Mouse (Mus musculus) lung, postnatal 25 days (tissue): ENCODE measurements around the gene Utp6.

Experiments
- DNase-seq: peaks from one replicate; pipeline ENCODE4 v3.0.0; 2022; ENCODE audit warnings: low spot score

Utp6 gene

DNA sequence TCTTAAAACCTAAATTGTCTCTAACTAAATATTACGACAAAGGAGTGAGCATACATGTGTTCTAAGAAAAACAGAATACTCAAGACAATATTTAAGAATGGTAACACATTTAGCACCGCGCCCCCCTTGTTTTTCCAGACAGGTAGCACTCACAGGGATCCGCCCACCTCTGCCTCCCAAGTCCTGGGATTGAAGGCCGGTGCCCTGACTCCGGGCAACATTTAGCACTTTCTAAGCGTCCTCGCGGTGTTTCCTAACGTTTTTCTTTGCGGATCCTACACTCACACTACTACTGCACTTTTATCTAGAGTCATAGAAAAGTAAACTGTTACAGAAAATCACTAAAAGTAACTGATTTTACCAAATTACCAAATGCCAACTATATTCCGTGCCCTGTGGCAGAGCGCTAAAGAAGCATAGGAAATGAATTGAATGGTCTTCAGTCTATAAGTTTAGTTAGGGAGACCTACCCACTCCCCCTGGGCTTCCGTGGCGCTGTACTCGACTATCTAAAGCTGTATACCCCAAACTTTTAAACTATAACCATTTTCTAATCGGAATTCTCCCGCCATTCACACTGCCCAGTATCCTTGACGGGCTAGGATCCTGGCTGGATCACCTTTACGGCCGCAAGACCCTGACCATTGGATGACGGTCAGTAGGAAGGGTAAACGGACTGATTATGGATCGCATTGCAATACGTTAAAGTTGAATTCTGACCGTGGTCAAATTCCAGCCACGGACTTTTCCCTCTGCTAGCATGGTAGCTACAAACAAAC is 655 bp downstream of the Utp6 start:
- DNase-seq, result no peak

DNA sequence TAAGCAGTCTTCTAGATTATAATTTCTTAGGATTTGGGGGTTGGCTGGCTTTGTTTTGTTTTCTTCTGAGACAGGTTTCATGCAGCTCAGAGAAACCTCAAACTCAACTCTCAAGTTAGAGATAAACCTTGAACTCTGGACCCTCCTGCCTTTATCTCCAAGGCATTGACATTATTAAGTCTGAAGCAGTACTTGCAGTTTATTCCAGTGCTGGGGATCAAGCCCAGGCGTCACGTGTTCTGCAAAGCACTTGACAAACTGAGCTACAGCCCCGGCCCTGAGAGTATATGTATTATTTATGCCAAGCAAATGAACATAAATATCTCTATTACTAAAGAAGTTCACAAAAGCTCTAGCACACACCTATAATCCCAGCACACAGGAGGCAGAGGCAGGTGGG is 14.9 kb downstream of the Utp6 start:
- no peak for DNase-seq

DNA sequence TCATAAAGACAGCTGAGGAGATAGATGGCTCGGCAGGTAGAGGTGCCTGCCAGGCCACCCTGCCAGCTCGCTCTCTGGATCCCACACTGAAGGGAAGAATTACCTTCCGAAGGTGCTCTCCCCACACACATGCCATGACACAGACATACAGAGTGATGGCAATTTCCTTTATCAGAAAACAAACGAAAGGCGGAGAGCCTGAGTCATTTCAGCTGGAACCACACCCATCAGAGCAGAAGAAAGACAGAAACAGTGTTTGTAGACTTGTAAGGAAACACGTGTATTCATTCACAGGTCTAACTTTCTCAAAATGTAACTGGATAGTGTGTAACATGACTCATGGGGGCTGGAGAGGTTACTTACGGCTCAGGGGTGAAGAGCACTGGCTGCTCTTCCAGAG is 18.6 kb downstream of the Utp6 start:
- no peak for DNase-seq

DNA sequence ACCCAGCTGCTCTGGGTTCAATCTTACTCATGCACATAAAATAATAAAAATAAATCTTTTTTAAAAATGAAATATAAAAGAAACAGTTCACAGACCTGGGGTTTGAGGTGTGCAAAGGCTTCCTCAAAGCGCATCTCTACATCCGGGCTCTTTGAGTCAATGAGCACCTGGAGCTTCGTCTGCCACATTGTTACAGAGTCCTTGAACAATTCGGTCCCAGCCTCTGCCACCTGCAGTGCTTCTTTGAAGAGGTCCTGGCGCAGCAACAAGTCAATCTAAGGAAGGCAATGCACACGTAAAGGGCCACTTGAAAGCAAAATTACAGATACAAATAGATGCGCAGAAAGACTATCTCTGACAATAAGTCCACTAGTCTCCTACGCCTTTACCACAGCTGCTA is 19.1 kb downstream of the Utp6 start:
- DNase-seq, result no peak

DNA sequence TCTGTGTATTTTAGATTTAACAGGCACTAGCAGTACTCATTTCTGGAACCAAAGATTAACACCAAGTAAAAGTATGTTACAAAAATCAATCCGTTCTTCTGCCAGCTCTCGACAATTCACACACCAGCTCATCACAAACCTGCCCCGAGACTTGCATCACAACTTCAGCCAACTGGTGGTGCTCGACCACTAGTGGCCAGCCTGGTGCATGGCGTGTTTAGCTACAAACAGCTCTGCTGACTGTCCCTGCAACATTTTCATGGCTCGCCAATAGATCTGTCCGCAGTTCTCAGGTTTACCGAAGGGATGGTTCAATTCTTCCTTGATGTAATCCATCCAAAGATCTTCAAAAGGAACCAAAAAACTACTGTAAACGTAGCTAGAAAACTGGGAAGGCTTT is 26.4 kb downstream of the Utp6 start:
- DNase-seq, result no peak

DNA sequence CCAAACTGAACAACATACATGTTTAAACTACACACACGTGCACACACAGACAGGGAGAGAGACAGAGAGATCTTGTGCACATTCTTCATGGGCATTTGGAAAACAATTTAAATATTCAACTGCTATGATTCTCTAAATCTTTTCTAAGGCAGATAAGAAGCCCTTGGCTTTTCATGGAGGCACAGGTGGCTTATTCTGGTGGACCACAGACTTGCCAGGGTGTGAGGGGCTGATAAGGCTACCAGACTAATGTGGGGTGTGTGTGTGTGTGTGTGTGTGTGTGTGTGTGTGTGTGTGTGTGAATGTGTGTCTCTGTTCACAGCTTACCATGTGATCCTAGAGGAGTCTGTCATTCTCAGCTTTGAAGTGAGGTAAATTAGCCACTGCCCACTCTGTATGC is 39.4 kb downstream of the Utp6 start:
- DNase-seq, result no peak

DNA sequence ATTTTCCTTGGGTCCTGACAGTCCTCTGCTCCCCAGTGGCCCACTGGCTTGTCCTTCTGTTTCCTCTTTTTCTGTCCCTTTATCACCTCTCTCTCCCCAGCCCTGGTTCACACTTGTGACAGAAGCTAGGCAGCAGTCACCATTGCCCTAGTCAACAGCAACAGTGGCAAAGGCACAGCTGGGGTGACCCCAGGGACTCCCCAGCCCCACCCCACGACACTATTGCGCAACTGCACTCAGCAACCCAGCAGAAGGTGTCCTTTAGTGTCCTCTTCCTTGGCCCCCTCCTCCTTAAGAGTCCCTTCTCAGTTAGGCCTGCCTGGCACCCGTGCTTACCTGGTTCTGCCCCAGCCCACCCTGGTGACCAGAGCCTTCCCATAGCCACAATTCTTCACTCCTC is 40.0 kb downstream of the Utp6 start:
- no peak for DNase-seq

DNA sequence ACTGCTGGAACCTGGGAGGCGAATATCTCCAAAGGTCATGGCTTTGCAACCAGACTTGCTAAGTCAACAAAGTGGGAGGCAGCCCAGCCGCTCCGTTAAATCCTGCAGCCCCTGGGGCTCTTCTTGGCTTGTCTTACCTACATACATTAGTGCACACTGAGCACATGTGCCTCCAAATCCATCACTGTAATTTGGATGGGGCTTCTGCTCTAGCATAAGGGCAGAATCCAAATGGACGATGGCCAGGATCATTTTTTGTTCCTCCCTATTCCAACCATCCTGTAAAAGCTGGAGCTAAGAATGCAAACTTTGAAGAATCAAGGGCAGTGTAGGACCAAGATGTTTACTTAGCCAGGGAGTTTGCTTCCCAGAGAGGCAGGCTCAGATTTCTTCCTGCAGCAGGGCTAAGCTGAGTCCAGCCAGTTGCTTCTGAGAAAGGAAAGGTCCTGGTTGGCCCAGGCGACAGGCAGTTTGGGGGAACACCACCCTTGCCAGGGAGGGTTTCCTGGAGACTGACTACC is 41.6 kb downstream of the Utp6 start:
- no peak for DNase-seq

DNA sequence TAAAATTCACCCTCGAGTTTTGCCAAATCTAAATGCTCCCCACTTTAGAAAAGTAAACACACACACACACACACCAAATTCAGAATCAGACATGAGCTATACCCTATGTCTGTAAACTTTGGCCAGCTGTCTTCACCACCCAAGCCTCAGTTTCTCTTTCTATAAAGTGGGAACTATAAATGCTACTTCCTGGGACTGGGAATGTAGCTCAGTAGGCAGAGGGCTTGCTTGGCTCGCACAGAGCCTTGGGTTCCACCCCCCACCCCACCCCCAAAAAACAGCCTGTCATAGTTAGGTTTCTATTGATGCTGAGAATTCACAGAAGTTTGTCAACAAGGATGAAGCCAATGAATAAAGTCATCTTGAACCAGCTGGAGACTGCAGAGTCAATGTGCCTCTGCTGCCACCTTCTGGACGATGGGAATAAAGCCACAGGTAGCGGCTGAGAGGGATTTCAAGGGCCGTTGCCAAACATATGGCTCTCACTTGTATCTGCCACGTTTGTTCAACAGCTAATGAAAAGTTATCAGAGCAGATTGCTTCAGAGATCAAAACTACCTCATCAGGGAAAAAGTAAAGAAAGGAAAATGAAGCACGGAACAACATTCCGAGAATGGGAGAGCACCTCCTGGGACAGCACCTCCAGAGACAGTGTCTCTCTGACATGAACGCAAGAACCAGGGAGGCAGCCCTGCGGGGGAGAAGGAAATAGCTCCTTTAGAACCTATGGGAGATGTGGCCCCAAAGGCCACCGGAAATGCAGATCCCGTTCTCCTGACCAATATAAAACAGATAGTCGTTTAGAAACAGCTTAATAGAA is 42.3 kb downstream of the Utp6 start:
- DNase-seq, result peak; percentile 87

DNA sequence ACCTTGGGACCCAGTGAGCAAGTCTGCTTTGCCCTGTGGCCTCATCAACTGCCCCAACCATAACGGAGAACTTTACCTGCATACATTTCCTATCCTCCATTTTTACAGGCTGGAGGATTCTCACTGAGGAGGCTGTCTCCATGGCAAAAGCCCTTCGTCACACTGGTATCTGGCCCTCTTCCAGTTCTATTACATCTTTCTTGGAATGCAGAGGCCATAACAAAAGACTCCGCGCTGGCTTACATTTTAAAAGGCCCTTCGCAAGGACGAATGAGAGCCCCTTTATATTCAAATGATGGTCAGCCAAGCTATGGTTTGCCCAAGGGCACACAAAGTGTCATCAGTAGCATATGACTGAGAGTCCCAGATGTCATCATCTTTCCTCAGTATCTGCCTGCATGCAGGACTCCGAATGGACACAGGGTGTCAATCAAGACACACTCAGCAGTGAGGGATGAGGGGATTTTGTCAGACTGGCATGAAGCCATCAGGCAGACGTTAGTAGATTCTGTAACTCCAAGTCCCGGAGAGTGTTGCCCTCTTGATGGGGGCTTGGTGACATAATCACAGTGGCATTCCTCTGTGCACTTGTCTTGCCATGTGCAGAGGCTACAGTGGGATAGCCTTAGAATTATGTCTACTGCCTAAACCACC is 46.4 kb downstream of the Utp6 start:
- no peak for DNase-seq

DNA sequence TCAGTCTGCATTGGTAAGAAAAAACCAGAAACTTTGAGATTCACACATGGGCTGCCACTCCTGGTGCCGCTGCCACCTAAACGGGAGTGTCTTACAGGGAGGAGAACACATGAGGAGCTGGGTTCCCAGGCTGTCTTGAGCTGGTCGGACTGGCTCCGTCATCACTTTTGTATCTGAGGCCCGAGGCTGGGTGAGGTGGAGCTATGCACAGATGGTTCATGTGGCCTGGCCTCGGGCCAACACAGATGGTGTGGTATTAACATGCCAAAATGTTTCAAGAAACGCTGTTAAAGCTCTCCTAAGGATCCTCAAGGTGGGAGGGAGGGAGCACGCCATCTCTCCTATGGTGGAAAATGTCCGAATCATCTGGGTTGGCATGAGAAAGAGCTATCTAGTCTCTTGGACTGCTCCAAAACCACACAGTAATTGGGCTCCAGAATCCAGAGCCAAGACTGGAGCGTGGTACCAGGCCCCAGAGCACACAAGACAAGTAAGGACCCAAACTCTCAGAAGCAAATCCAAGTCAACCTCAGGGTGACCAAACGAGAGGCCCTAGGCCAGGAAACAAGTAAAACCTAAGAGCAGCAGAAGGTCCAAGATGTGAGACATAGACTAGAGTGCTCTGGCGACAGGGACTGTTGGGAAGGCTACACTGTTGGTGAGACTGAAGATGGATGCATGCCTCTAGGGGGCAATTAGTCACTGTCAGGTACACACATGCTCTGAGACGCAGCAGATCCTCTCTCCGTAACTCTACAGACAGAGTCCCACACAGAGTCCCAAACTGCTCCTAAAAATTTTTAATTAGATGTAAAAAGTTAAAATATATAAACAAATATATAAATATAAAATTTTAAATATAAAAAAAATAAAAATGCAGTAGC is 53.3 kb downstream of the Utp6 start:
- DNase-seq, result no peak

DNA sequence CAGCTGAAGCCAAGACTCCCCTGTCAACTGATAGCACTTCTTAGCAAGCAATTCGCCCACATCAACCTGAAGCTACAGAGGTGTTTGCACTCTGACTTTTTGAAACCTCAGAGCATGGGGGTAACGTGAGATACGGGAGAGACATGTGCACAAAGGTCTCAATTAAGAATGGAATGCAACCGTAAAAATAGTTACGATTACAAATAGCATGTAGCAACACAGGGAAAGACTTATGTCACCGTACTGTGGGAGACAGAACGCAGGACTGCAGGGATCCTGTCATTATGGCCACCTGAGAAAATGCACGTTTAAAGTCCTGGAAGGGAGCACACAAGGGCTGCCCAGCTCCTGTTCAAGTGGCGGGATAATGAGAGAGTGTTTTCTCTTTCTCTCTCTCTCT is 55.3 kb downstream of the Utp6 start:
- DNase-seq, result no peak

DNA sequence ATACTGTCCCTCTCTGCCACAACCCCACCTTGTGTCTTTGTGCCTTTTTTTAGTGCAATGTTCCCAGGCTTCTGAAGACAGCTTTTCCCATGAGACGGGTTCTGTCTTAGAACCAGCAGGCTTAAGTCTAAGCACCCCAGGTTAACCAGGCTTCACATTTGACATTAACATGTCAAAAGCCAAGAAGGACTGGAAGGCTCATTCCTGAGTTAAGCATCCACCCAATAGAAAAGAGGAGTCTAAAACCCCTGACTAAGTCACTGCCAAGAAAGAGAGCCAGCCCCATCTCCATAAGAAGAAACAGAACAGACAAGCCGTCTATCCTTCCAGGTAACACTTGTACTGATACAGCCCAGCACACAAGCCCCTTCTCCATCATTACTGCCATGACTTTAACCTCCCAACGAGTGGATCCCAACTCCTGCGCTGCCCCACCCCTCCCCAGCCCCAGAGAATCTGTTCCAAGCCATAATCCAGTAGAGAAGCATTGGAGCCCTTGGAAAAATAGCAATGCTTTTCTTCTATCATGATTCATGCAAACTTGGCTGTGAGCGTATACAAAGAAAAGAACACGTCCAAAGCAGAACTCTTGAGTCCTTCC is 59.2 kb downstream of the Utp6 start:
- DNase-seq, result no peak

DNA sequence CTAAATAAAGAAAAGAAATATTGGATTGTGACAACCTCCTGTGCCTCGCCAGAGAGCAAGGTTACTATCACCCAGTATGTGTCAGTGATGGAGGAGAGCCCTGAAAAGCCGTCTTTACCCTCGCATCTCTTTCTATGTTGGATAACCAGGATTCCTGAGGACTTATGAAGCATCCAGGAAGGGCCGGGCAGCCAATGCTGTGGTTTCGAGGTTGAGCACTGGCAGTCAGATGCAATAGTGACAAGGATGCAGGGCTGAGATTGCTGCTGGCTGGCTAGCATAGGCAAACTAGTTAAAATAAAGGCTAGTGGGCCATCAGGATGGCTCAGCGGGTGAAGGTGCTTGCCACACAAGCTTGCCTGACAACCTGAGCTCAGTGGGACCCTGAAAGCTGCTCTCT is 61.0 kb downstream of the Utp6 start:
- DNase-seq, result no peak

DNA sequence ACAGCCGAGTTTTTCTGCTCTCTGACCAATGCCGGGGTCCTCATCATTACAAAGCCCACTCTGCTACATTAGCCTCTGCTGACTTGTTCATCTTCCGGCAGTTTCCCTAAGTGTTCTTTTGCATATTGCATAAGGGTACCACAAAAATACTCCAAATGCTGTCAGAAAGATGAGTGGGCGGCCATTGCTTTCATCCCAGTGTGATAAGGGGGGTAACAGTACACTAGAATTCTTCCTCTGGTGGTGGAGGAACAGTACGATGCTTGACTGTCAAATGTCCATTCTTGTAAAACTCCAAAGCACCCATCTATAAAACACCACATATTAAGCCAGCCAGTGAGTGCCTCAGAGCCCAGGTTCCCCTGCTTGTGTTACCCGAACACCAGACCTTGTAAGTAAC is 69.9 kb downstream of the Utp6 start:
- DNase-seq, result no peak

DNA sequence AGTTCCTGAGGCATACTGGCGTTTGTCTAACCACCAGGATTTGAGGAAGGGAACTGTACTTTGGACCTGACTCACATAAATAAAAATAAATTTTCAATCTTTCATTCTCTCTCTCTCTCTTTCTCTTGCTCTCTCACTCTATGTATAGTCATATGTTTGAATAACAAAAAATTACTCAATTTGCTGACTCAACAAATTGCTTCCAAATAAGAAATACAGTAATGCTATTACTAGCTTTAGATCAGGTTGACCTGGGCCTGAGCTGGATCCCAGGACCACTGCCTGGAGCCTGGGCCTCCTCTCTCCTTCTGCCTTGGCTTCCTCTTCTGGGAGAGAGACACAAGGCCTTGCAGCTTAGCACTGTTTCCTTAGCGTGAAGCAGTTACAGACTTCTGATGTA is 71.4 kb downstream of the Utp6 start:
- DNase-seq, result no peak

DNA sequence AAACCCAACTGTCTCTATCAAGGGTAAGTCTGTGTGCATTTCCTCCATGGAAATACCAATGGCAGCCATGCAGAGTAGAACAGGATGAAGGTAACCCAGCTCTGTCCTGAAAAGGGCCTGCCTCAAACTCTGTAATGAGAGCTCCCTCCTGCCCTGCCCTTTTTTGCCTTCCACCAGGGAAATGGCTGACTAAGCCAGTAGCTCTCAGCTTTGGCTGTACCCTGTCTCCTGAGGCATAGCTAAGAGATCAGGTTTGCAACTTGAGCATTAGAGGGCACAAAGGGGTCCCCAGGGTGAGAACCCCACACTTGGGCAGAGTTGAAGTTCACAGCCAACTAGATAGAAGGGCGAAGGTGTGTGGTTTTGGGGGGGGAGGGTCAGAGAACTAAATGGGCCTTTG is 75.2 kb downstream of the Utp6 start:
- no peak for DNase-seq

DNA sequence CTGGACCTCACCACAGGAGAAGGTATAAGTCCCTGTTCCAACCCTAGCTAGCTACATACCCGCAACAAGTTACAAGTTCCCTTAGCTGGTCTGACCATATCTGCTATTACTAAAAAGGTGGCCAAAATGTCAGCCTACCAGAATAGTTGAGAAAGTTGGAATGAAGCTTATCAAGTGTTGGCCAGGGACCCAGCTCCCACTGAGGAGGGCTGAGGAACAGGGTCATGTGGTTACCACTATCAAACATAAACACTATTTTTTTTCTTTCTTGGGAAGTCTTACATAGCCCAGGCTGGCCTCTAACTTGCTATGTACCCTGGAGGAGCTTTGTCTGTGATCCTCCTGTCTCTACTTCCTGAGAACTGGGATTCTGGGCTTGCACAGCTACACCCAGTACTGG is 75.8 kb downstream of the Utp6 start:
- DNase-seq, result no peak

DNA sequence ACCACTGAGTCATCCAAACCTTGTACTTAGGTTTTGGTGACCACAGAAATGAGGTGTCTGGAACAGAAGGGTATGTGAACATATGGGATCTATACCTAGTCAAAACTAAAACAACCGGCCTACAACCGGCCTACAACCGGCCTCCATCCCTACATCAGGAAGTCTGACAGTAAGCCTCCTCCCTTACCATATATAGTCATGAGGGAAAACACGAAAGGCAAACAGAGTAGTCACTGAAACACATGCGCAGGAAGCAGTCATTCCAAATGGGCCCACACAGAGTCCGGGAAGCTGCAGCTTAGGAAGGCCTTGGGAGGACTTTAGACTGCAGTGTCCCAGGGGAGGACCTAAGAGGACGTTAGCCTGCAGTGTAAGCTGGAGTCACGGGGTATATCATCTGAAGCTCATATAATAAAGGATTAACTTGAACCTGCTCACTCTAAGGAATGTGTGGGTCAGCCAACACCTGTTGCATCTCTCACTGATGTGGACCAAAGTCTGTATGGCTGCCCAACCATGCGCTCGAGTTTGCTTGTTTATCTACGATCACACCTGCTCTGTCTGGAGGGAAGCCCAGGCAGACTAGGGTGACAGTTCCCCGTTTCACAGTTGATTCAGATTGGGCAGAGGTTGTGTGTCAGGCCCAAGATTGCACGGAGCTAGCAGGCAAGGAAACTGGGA is 76.3 kb downstream of the Utp6 start:
- DNase-seq, result no peak

DNA sequence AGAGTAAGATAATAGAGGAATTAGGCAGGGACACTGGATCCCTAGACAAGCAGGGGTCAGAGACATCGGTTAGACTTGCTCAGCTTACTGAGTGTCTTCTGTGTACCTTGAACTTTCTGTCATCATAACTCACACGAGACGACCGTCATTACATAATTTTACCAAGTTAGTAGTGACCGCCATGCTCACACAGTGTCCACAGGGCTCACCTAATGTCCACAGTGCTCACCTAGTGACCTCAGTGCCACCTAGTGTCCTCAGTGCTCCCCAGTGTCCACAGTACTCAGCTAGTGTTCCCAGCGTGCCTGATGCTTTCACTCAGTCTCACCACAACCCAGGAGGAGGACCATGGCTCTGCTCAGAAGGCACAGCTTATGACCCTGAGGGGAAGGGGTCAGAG is 77.4 kb downstream of the Utp6 start:
- no peak for DNase-seq
